Mouse (Mus musculus) ES-Bruce4 (cell line): ENCODE results near the gene Il17re.

ENCODE experiments used
- CTCF ChIP-seq: IDR thresholded peaks from one replicate; pipeline ENCODE4 v1.8.1; 2011; ENCODE audit warnings: low read depth, low read length
- EP300 ChIP-seq: IDR thresholded peaks from 2 replicates; pipeline ENCODE4 v1.6.1; 2011; ENCODE audit warnings: low read depth, low read length; ENCODE audit not compliant: insufficient read depth
- POLR2A ChIP-seq: IDR thresholded peaks from one replicate; pipeline ENCODE4 v1.8.1; 2011; ENCODE audit warnings: low read length; ENCODE audit not compliant: insufficient read depth

DNA sequence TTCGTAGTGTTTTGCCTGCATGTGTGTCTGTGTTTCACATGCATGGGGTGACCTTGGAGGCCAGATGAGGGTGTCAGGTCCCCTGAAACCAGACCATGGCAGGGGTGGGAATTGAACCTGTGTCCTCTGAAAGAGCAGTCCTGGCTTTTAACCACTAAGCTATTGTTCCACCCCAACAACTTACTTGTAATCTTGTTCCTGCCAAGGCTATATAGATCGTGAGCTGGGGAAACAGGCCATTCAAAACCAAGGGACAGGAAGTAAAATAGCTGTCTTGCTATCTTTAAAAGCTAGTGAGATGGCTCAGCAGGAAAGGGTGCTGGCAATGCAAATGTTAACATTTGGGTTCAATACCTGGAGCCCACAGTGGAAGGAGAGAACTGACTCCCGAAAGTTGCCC is 28.3 kb upstream of the Il17re start:
- no peak for TF ChIP-seq EP300
- no peak for TF ChIP-seq POLR2A
- TF ChIP-seq CTCF: no peak
